Mouse (Mus musculus): Measurements from ENCODE around the gene Olfr1030. TPM values are rescaled to one million over a fixed set of nuclear protein-coding genes. Genes with fewer than 3 reads are reported as not detected.
"Not testable (repeated sequence)": the region's sequence is repeated elsewhere in the genome, so short reads cannot be mapped to it uniquely, and the experiment has no call there.

Olfr1030 gene
- not detected for total RNA-seq (2021)
- long read RNA-seq, experiment 1 = 0 reads
- long read RNA-seq, experiment 2 = 0 reads

DNA sequence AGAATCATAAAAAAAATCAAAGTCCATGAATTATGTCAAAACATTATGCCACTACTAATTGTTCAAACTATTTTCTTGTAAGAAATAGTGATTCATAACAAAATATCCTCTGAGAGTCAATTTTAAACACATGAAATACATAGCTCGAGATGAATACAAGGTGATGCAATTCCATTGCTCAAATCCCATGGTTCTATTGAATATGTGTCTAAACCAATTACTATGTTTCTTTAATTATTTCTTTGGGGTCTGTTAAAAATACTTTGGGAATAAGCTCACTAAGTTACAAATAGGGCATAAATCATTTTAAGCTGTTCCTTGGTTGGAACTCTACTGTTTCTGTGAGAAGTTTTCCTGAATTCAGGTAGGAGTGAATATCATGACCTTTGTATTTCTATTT is at the start of gene Olfr1030:
Gene Olfr1030 (plus strand): TSS at position 301 of the 400 bp plus-strand sequence.
- DNase-seq = no peak

DNA sequence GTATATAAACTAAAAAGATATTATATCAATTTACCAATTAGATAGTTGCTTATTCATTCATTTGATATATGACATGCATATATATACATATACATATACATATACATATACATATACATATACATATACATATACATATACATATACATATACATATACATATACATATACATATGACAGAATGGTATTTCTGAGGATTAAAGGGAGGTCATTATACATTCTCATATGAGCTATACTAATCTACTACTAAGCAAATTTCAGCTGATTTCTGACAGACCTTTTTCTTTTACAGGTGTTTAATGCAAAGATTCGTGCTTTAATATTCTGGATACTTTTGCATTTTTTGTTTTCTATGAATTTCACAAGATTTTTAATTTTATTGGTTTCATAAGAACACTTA is 28.9 kb upstream of the Olfr1030 start, which contains the start of gene Olfr1028:
Gene Olfr1028 (plus strand): TSS at position 301 of the 400 bp plus-strand sequence.
- DNase-seq = no peak

- DNase-seq = no peak
These were observed 5.5 kb upstream of the Olfr1030 start, which contains the start of gene Olfr1029 for GRCm38 (mm10) chr2:85973595-85973994. Gene Olfr1029, plus strand, starts transcription at chr2:85973895.

- DNase-seq = no peak
These were observed 10.9 kb downstream of the Olfr1030 start, which contains the start of gene Olfr1031 for GRCm38 (mm10) chr2:85990004-85990403. Gene Olfr1031, plus strand, starts transcription at chr2:85990304.

DNA sequence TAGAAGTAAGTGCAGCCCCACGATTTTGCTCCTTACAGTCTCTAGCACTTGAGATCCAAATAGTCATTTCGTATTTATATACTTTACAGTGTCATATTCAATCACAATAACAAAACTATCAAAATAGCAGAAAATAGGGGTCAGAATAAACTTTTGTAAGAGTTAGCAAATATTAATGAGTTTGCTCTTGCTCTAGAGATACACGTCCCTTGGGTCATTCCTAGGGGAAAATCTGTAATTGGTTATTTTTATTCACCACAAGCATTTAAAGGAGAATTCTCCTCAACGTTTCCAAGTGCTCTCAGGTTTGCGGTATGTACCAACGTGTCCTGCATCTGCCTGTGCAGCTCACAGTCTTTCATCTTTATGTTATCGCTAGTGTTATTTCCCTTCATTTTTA is 26.2 kb downstream of the Olfr1030 start, which contains the start of gene Olfr1032:
Gene Olfr1032 (plus strand): TSS at position 301 of the 400 bp plus-strand sequence.
- DNase-seq = no peak

GRCm38 (mm10) chr2:86020406-86020805 is 41.3 kb downstream of the Olfr1030 start, which contains the start of gene Olfr1033:
Gene Olfr1033, plus strand, starts transcription at chr2:86020633.
- peak; percentile 21 for DNase-seq

- DNase-seq = not testable (repeated sequence)
These were observed 42.4 kb downstream of the Olfr1030 start for GRCm38 (mm10) chr2:86021518-86021917.

Other genes starting within 250 kb of the Olfr1030 start
- gene Olfr1012, start 216.5 kb upstream of the Olfr1030 start, total RNA-seq (2021) = not detected
- under 1 TPM; 0.12 to 0.15 TPM for gene Olfr1013, start 212.2 kb upstream of the Olfr1030 start, total RNA-seq (2021)
- gene Olfr1014, start 206.6 kb upstream of the Olfr1030 start, total RNA-seq (2021) = not detected
- not detected for gene Olfr1015, start 197.3 kb upstream of the Olfr1030 start, total RNA-seq (2021)
- not detected for gene Olfr1016, start 176.7 kb upstream of the Olfr1030 start, total RNA-seq (2021)
- not detected for gene Olfr1018, start 160.8 kb upstream of the Olfr1030 start, total RNA-seq (2021)
- gene Olfr1019, start 133.8 kb upstream of the Olfr1030 start, total RNA-seq (2021) = not detected
- gene Olfr1020, start 132.2 kb upstream of the Olfr1030 start, total RNA-seq (2021) = not detected
- gene Olfr1022, start 110.7 kb upstream of the Olfr1030 start, total RNA-seq (2021) = not detected
- not detected for gene Olfr1023, start 93.6 kb upstream of the Olfr1030 start, total RNA-seq (2021)
- gene Olfr1024, start 74.2 kb upstream of the Olfr1030 start, total RNA-seq (2021) = not detected
- gene Olfr1025-ps1, start 64.1 kb upstream of the Olfr1030 start, total RNA-seq (2021) = not detected
- not detected for gene Olfr1026, start 57.7 kb upstream of the Olfr1030 start, total RNA-seq (2021)
- gene Olfr1028, start 28.8 kb upstream of the Olfr1030 start, total RNA-seq (2021) = not detected
- gene Olfr1029, start 5.4 kb upstream of the Olfr1030 start, total RNA-seq (2021) = not detected
- not detected for gene Olfr1031, start 11.0 kb downstream of the Olfr1030 start, total RNA-seq (2021)
- gene Olfr1032, start 26.3 kb downstream of the Olfr1030 start, total RNA-seq (2021) = not detected
- 1 to 10 TPM; 2.8 to 3.9 TPM for gene Olfr1033, start 41.4 kb downstream of the Olfr1030 start, total RNA-seq (2021)
- gene Olfr1034, start 66.6 kb downstream of the Olfr1030 start, total RNA-seq (2021) = under 1 TPM; 0.12 to 0.15 TPM
- not detected for gene Olfr1036, start 94.7 kb downstream of the Olfr1030 start, total RNA-seq (2021)
- gene Olfr1037, start 108.1 kb downstream of the Olfr1030 start, total RNA-seq (2021) = not detected
- not detected for gene Olfr1039, start 156.7 kb downstream of the Olfr1030 start, total RNA-seq (2021)
- gene Olfr1040, start 167.5 kb downstream of the Olfr1030 start, total RNA-seq (2021) = not detected
- not detected for gene Olfr1042, start 182.6 kb downstream of the Olfr1030 start, total RNA-seq (2021)
- not detected for gene Olfr1043, start 188.2 kb downstream of the Olfr1030 start, total RNA-seq (2021)
- gene Olfr1044, start 198.5 kb downstream of the Olfr1030 start, total RNA-seq (2021) = not detected
- gene Olfr52, start 206.4 kb downstream of the Olfr1030 start, total RNA-seq (2021) = not detected
- not detected for gene Olfr1045, start 223.7 kb downstream of the Olfr1030 start, total RNA-seq (2021)
- gene Olfr1046, start 240.0 kb downstream of the Olfr1030 start, total RNA-seq (2021) = not detected